Mouse (Mus musculus): ENCODE measurements around the gene Ugt1a6a. TPM values are rescaled to one million over a fixed set of nuclear protein-coding genes. Genes with fewer than 3 reads are reported as not detected.

The Ugt1a6a gene
- polyA plus RNA-seq, 1 experiment: 20.9 TPM

GRCm38 (mm10) chr1:88254793-88255465 is 120.3 kb downstream of the Ugt1a6a start:
- Histone ChIP-seq H3K4me3 (ENCODE audit: insufficient read depth, low read depth, low read length) (no peak overlapping the region), H3K36me3 (ENCODE audit: control insufficient read depth, insufficient read depth, low read length) (no peaks in the 10 kb centered on the region), H3K27me3 (replicated peaks; ENCODE audit: control insufficient read depth, insufficient read depth, low read length) (no peaks in the 10 kb centered on the region), H3K4me1 (ENCODE audit: control insufficient read depth, insufficient read depth, low read length) (no peaks in the 10 kb centered on the region; the same call in 1 of the 2 replicates), H3K27ac (ENCODE audit: insufficient read depth, low read depth, low read length) (no peak overlapping the region)
- DNase-seq: no peak
- 78% methylated on average over 12 of the region's 12 CpGs for WGBS
- TF ChIP-seq POLR2A (IDR thresholded peaks at IDR 0.05; ENCODE audit: low read depth, low read length) (no peak), CTCF (conservative IDR thresholded peaks at IDR 0.05; ENCODE audit: insufficient read depth, insufficient read length, low read depth, low read length) (no peak)

GRCm38 (mm10) chr1:88255466-88255857 is 120.9 kb downstream of the Ugt1a6a start:
- H3K27ac ChIP-seq (ENCODE audit: insufficient read depth, low read depth, low read length): no peak overlapping the region
- no peak for DNase-seq
- no peaks in the 10 kb centered on the region; the same call in 1 of the 2 replicates for H3K4me1 ChIP-seq (ENCODE audit: control insufficient read depth, insufficient read depth, low read length)
- H3K27me3 ChIP-seq (replicated peaks; ENCODE audit: control insufficient read depth, insufficient read depth, low read length): no peaks in the 10 kb centered on the region
- H3K36me3 ChIP-seq (ENCODE audit: control insufficient read depth, insufficient read depth, low read length): no peaks in the 10 kb centered on the region
- no peak overlapping the region for H3K4me3 ChIP-seq (ENCODE audit: insufficient read depth, low read depth, low read length)
- TF ChIP-seq CTCF (conservative IDR thresholded peaks at IDR 0.05; ENCODE audit: insufficient read depth, insufficient read length, low read depth, low read length): no peak
- TF ChIP-seq POLR2A (IDR thresholded peaks at IDR 0.05; ENCODE audit: low read depth, low read length): no peak
- whole genome bisulfite sequencing: 62% methylated on average over 2 of the region's 2 CpGs

GRCm38 (mm10) chr1:88255989-88256754 is 121.6 kb downstream of the Ugt1a6a start:
- 80% methylated on average over 13 of the region's 13 CpGs for WGBS
- TF ChIP-seq CTCF (conservative IDR thresholded peaks at IDR 0.05; ENCODE audit: insufficient read depth, insufficient read length, low read depth, low read length) (no peak), POLR2A (IDR thresholded peaks at IDR 0.05; ENCODE audit: low read depth, low read length) (no peak)
- no peak overlapping the region for H3K27ac ChIP-seq (ENCODE audit: insufficient read depth, low read depth, low read length)
- DNase-seq: no peak
- H3K4me1 ChIP-seq (ENCODE audit: control insufficient read depth, insufficient read depth, low read length): no peaks in the 10 kb centered on the region; the same call in 1 of the 2 replicates
- H3K4me3 ChIP-seq (ENCODE audit: insufficient read depth, low read depth, low read length): no peak overlapping the region
- H3K36me3 ChIP-seq (ENCODE audit: control insufficient read depth, insufficient read depth, low read length): no peaks in the 10 kb centered on the region
- no peaks in the 10 kb centered on the region for H3K27me3 ChIP-seq (replicated peaks; ENCODE audit: control insufficient read depth, insufficient read depth, low read length)

GRCm38 (mm10) chr1:88256886-88257663 is 122.5 kb downstream of the Ugt1a6a start:
- Histone ChIP-seq H3K4me1 (ENCODE audit: control insufficient read depth, insufficient read depth, low read length) (no peaks in the 10 kb centered on the region; the same call in 1 of the 2 replicates), H3K4me3 (ENCODE audit: insufficient read depth, low read depth, low read length) (no peak overlapping the region), H3K27me3 (replicated peaks; ENCODE audit: control insufficient read depth, insufficient read depth, low read length) (no peaks in the 10 kb centered on the region), H3K27ac (ENCODE audit: insufficient read depth, low read depth, low read length) (no peak overlapping the region), H3K36me3 (ENCODE audit: control insufficient read depth, insufficient read depth, low read length) (no peaks in the 10 kb centered on the region)
- 76% methylated on average over 10 of the region's 10 CpGs for WGBS
- no peak for DNase-seq
- TF ChIP-seq CTCF (conservative IDR thresholded peaks at IDR 0.05; ENCODE audit: insufficient read depth, insufficient read length, low read depth, low read length): no peak
- no peak for TF ChIP-seq POLR2A (IDR thresholded peaks at IDR 0.05; ENCODE audit: low read depth, low read length)

- Histone ChIP-seq H3K4me3 (ENCODE audit: insufficient read depth, low read depth, low read length) (no peak overlapping the region), H3K36me3 (ENCODE audit: control insufficient read depth, insufficient read depth, low read length) (no peaks in the 10 kb centered on the region), H3K27ac (ENCODE audit: insufficient read depth, low read depth, low read length) (no peak overlapping the region), H3K27me3 (replicated peaks; ENCODE audit: control insufficient read depth, insufficient read depth, low read length) (no peaks in the 10 kb centered on the region), H3K4me1 (ENCODE audit: control insufficient read depth, insufficient read depth, low read length) (no peaks in the 10 kb centered on the region; the same call in 1 of the 2 replicates)
- no peak for DNase-seq
- 81% methylated on average over 6 of the region's 6 CpGs for WGBS
- no peak for TF ChIP-seq CTCF (conservative IDR thresholded peaks at IDR 0.05; ENCODE audit: insufficient read depth, insufficient read length, low read depth, low read length)
- no peak for TF ChIP-seq POLR2A (IDR thresholded peaks at IDR 0.05; ENCODE audit: low read depth, low read length)
Observed at GRCm38 (mm10) chr1:88257681-88258080, 123.1 kb downstream of the Ugt1a6a start.

- TF ChIP-seq CTCF (conservative IDR thresholded peaks at IDR 0.05; ENCODE audit: insufficient read depth, insufficient read length, low read depth, low read length) (no peak), POLR2A (IDR thresholded peaks at IDR 0.05; ENCODE audit: low read depth, low read length) (no peak)
- WGBS: 66% methylated on average over 6 of the region's 6 CpGs
- H3K36me3 ChIP-seq (ENCODE audit: control insufficient read depth, insufficient read depth, low read length): no peaks in the 10 kb centered on the region
- H3K4me3 ChIP-seq (ENCODE audit: insufficient read depth, low read depth, low read length): no peak overlapping the region
- no peak overlapping the region for H3K27ac ChIP-seq (ENCODE audit: insufficient read depth, low read depth, low read length)
- no peak for DNase-seq
- H3K27me3 ChIP-seq (replicated peaks; ENCODE audit: control insufficient read depth, insufficient read depth, low read length): no peaks in the 10 kb centered on the region
- H3K4me1 ChIP-seq (ENCODE audit: control insufficient read depth, insufficient read depth, low read length): no peaks in the 10 kb centered on the region; the same call in 1 of the 2 replicates
Observed at GRCm38 (mm10) chr1:88258361-88258760, 123.8 kb downstream of the Ugt1a6a start.

Data from kidney, adult 2 months (tissue).